Mouse (Mus musculus) liver, embryonic 15.5 days (tissue): ENCODE measurements around the gene Slc25a41. TPM values are rescaled to one million over a fixed set of nuclear protein-coding genes. Genes with fewer than 3 reads are reported as not detected.
A peak's percentile ranks its signal among the peaks of the same experiment; 100 is the strongest.

Experiments used
- ATAC-seq: fragments of 200-750 bp; cut with Nextera tagmentation; 2 replicates; pipeline ENCODE4 v1.8.0; 2017; ENCODE audit warnings: moderate number of reproducible peaks, mild to moderate bottlenecking, moderate library complexity; ENCODE audit not compliant: insufficient read depth
- H3K27ac ChIP-seq: fragments of 300-500 bp; sonication (generic); replicated peaks from 2 replicates; pipeline ENCODE4 v1.5.1; 2015; ENCODE audit warnings: mild to moderate bottlenecking, inconsistent platforms
- H3K27me3 ChIP-seq: fragments of 300-500 bp; sonication (generic); 2 replicates; pipeline ENCODE4 v1.6.1; 2015; ENCODE audit warnings: mild to moderate bottlenecking, inconsistent platforms
- H3K36me3 ChIP-seq: fragments of 300-500 bp; sonication (generic); replicated peaks from 2 replicates; pipeline ENCODE4 v1.6.1; 2015; ENCODE audit warnings: moderate library complexity, mild to moderate bottlenecking, inconsistent platforms
- H3K4me1 ChIP-seq: fragments of 300-500 bp; sonication (generic); replicated peaks from 2 replicates; pipeline ENCODE4 v1.6.1; 2015; ENCODE audit warnings: inconsistent platforms
- H3K4me2 ChIP-seq: fragments of 300-500 bp; sonication (generic); 2 replicates; pipeline ENCODE4 v1.6.1; 2015; ENCODE audit warnings: moderate library complexity, mild to moderate bottlenecking, inconsistent platforms
- H3K4me3 ChIP-seq: fragments of 300-500 bp; sonication (generic); replicated peaks from 2 replicates; pipeline ENCODE4 v1.5.1; 2015; ENCODE audit warnings: mild to moderate bottlenecking, inconsistent platforms
- H3K9ac ChIP-seq: fragments of 300-500 bp; sonication (generic); 2 replicates; pipeline ENCODE4 v1.6.1; 2015; ENCODE audit warnings: moderate library complexity, mild to moderate bottlenecking, inconsistent platforms
- H3K9me3 ChIP-seq: fragments of 300-500 bp; sonication (generic); replicated peaks from 2 replicates; pipeline ENCODE4 v1.6.1; 2016; ENCODE audit warnings: inconsistent platforms
- WGBS: fragments of 180-500 bp; shearing (Covaris S2); methylation state at CpG from one replicate; pipeline ENCODE4 v1.1.7; 2015; ENCODE audit warnings: mixed read lengths; ENCODE audit not compliant: insufficient replicate concordance; 5-methylcytosine and 5-hydroxymethylcytosine counted together
- polyA plus RNA-seq: library from polyadenylated mRNA; unstranded; fragments of >200 nt; fragmentation: Nextera tagmentation; extraction: Ambion mirVana; gene quantifications from 2 replicates; pipeline ENCODE4 v1.2.1, GENCODE M21; 2015

Slc25a41 gene
- polyA plus RNA-seq, 1 experiment from 2014 or later: not detected

- Histone ChIP-seq H3K4me3 (no peak overlapping the region), H3K27me3 (no peaks in the 10 kb centered on the region), H3K36me3 (peaks cover 9% of the 10 kb centered on the region; the same call in 1 of the 2 replicates), H3K27ac (no peak overlapping the region), H3K9ac (no peak overlapping the region), H3K9me3 (no peaks in the 10 kb centered on the region), H3K4me1 (no peaks in the 10 kb centered on the region), H3K4me2 (no peak overlapping the region)
- ATAC-seq: 0 out of 2 replicates have a peak, but pooled peaks have one; percentile 22
- 36% methylated on average over 5 of the region's 5 CpGs for whole genome bisulfite sequencing
Measured at GRCm38 (mm10) chr17:57047406-57047805, 6.0 kb upstream of the Slc25a41 start.

- no peak overlapping the region for H3K4me2 ChIP-seq
- H3K4me1 ChIP-seq: no peaks in the 10 kb centered on the region
- no peaks in the 10 kb centered on the region for H3K36me3 ChIP-seq
- H3K9me3 ChIP-seq: no peaks in the 10 kb centered on the region
- ATAC-seq: no peak
- no peak overlapping the region for H3K4me3 ChIP-seq
- WGBS: 31% methylated on average over 8 of the region's 8 CpGs
- H3K27me3 ChIP-seq: peaks cover 24% of the 10 kb centered on the region
- no peak overlapping the region for H3K9ac ChIP-seq
- H3K27ac ChIP-seq: no peak overlapping the region
Measured at GRCm38 (mm10) chr17:57038978-57039377, 2.5 kb downstream of the Slc25a41 start.

- 77% methylated on average over 4 of the region's 4 CpGs for WGBS
- Histone ChIP-seq H3K4me1 (peaks cover 36% of the 10 kb centered on the region), H3K9me3 (no peaks in the 10 kb centered on the region), H3K36me3 (peaks cover 12% of the 10 kb centered on the region), H3K27ac (peak overlapping the region; percentile 93), H3K27me3 (peaks cover 4% of the 10 kb centered on the region; the same call in 1 of the 2 replicates), H3K4me2 (peak overlapping the region; percentile 90), H3K4me3 (peak overlapping the region; percentile 97; the same call in 1 of the 2 replicates), H3K9ac (peak overlapping the region; percentile 74)
- ATAC-seq: no peak
Measured at GRCm38 (mm10) chr17:57032854-57033253, 8.6 kb downstream of the Slc25a41 start.

GRCm38 (mm10) chr17:57031661-57032420 lies 9.6 kb downstream of the Slc25a41 start:
- peak overlapping the region; percentile 93 for H3K27ac ChIP-seq
- ATAC-seq: peak; percentile 88
- H3K4me2 ChIP-seq: peak overlapping the region; percentile 90
- peaks cover 46% of the 10 kb centered on the region for H3K4me1 ChIP-seq
- WGBS: under 1% methylated on average over 38 of the region's 38 CpGs
- H3K27me3 ChIP-seq: no peaks in the 10 kb centered on the region
- peak overlapping the region; percentile 74 for H3K9ac ChIP-seq
- no peaks in the 10 kb centered on the region for H3K9me3 ChIP-seq
- H3K4me3 ChIP-seq: peak overlapping the region; percentile 97
- H3K36me3 ChIP-seq: peaks cover 22% of the 10 kb centered on the region

GRCm38 (mm10) chr17:57030931-57031660 lies 10.4 kb downstream of the Slc25a41 start, which contains the start of gene Khsrp:
TSS of gene Khsrp (minus strand) at chr17:57031522.
- H3K4me2 ChIP-seq: peak within 1 kb of the TSS; percentile 91
- peaks cover 54% of the 10 kb centered on the region for H3K4me1 ChIP-seq
- ATAC-seq: no peak
- no peaks in the 10 kb centered on the region for H3K9me3 ChIP-seq
- peak within 1 kb of the TSS; percentile 97 for H3K4me3 ChIP-seq
- peak within 1 kb of the TSS; percentile 94 for H3K27ac ChIP-seq
- peak within 1 kb of the TSS; percentile 100 for H3K9ac ChIP-seq
- under 1% methylated on average over 90 of the region's 99 CpGs for WGBS
- peaks cover 29% of the 10 kb centered on the region for H3K36me3 ChIP-seq
- no peaks in the 10 kb centered on the region for H3K27me3 ChIP-seq

- Histone ChIP-seq H3K4me1 (peaks cover 59% of the 10 kb centered on the region), H3K4me3 (peak overlapping the region; percentile 97), H3K9me3 (no peaks in the 10 kb centered on the region), H3K4me2 (peak overlapping the region; percentile 91), H3K9ac (peak overlapping the region; percentile 100), H3K27me3 (no peaks in the 10 kb centered on the region), H3K27ac (peak overlapping the region; percentile 94), H3K36me3 (peaks cover 43% of the 10 kb centered on the region)
- 19% methylated on average over 8 of the region's 8 CpGs for WGBS
- no peak for ATAC-seq
Measured at GRCm38 (mm10) chr17:57029691-57030090, 11.8 kb downstream of the Slc25a41 start.

- Histone ChIP-seq H3K27ac (peak overlapping the region; percentile 12; the same call in 1 of the 2 replicates), H3K4me3 (no peak overlapping the region), H3K9me3 (no peaks in the 10 kb centered on the region), H3K27me3 (no peaks in the 10 kb centered on the region), H3K4me1 (peaks cover 70% of the 10 kb centered on the region), H3K4me2 (0 out of 2 replicates have a peak overlapping the region, but pooled peaks have one; percentile 8), H3K9ac (no peak overlapping the region), H3K36me3 (peaks cover 65% of the 10 kb centered on the region)
- no peak for ATAC-seq
- 59% methylated on average over 4 of the region's 4 CpGs for WGBS
Measured at GRCm38 (mm10) chr17:57027471-57027870, 14.0 kb downstream of the Slc25a41 start.

- peaks cover 69% of the 10 kb centered on the region for H3K4me1 ChIP-seq
- H3K9ac ChIP-seq: no peak overlapping the region
- peaks cover 63% of the 10 kb centered on the region for H3K36me3 ChIP-seq
- WGBS: 29% methylated on average over 5 of the region's 5 CpGs
- H3K4me2 ChIP-seq: no peak overlapping the region
- H3K4me3 ChIP-seq: no peak overlapping the region
- no peaks in the 10 kb centered on the region for H3K27me3 ChIP-seq
- ATAC-seq: peak; percentile 33; the same call in 1 of the 2 replicates
- peak overlapping the region; percentile 79 for H3K27ac ChIP-seq
- H3K9me3 ChIP-seq: no peaks in the 10 kb centered on the region
Measured at GRCm38 (mm10) chr17:57020960-57021359, 20.5 kb downstream of the Slc25a41 start.

GRCm38 (mm10) chr17:57019693-57020092 lies 21.8 kb downstream of the Slc25a41 start:
- peaks cover 67% of the 10 kb centered on the region for H3K4me1 ChIP-seq
- WGBS: 35% methylated on average over 2 of the region's 2 CpGs
- H3K27ac ChIP-seq: peak overlapping the region; percentile 79
- peaks cover 50% of the 10 kb centered on the region for H3K36me3 ChIP-seq
- no peaks in the 10 kb centered on the region for H3K9me3 ChIP-seq
- peak overlapping the region; percentile 4; the same call in 1 of the 2 replicates for H3K9ac ChIP-seq
- H3K4me2 ChIP-seq: peak overlapping the region; percentile 36
- peak; percentile 79 for ATAC-seq
- no peak overlapping the region for H3K4me3 ChIP-seq
- H3K27me3 ChIP-seq: no peaks in the 10 kb centered on the region

GRCm38 (mm10) chr17:57012245-57012795 lies 29.1 kb downstream of the Slc25a41 start:
- Histone ChIP-seq H3K4me3 (peak overlapping the region; percentile 74), H3K27me3 (no peaks in the 10 kb centered on the region), H3K4me2 (peak overlapping the region; percentile 92), H3K27ac (peak overlapping the region; percentile 90), H3K9me3 (no peaks in the 10 kb centered on the region), H3K4me1 (peaks cover 43% of the 10 kb centered on the region), H3K36me3 (peaks cover 23% of the 10 kb centered on the region), H3K9ac (peak overlapping the region; percentile 75)
- no peak for ATAC-seq
- 71% methylated on average over 13 of the region's 13 CpGs for WGBS
